Mouse (Mus musculus) lung, postnatal 25 days (tissue): ENCODE measurements around the gene Pdhb.

ENCODE experiments used
- DNase-seq: peaks from one replicate; pipeline ENCODE4 v3.0.0; 2022; ENCODE audit warnings: low spot score

Gene Pdhb

GRCm38 (mm10) chr14:8172507-8173410, at the start of gene Pdhb:
Gene Pdhb (minus strand): TSS chr14:8173025.
- DNase-seq, result peak; percentile 100

- DNase-seq, result no peak
Observed at GRCm38 (mm10) chr14:8222561-8222960, 49.7 kb upstream of the Pdhb start.

- DNase-seq, result no peak
Observed at GRCm38 (mm10) chr14:8220912-8221311, 48.1 kb upstream of the Pdhb start.

- DNase-seq, result no peak
Observed at GRCm38 (mm10) chr14:8220306-8220705, 47.5 kb upstream of the Pdhb start.

- DNase-seq, result no peak
Observed at GRCm38 (mm10) chr14:8219876-8220275, 47.1 kb upstream of the Pdhb start.

- DNase-seq, result no peak
Observed at GRCm38 (mm10) chr14:8218730-8219380, 46.0 kb upstream of the Pdhb start.

- no peak for DNase-seq
Observed at GRCm38 (mm10) chr14:8218238-8218637, 45.4 kb upstream of the Pdhb start.

- DNase-seq, result no peak
Observed at GRCm38 (mm10) chr14:8216100-8216499, 43.3 kb upstream of the Pdhb start.

GRCm38 (mm10) chr14:8215208-8215778, 42.5 kb upstream of the Pdhb start:
- DNase-seq, result no peak

- peak; percentile 63 for DNase-seq
Observed at GRCm38 (mm10) chr14:8214299-8215207, 41.7 kb upstream of the Pdhb start.

- peak; percentile 97 for DNase-seq
Observed at GRCm38 (mm10) chr14:8213803-8214224, 41.0 kb upstream of the Pdhb start, which contains the start of gene Kctd6. Gene Kctd6 (plus strand): TSS chr14:8214140.

GRCm38 (mm10) chr14:8212996-8213395, 40.2 kb upstream of the Pdhb start:
- no peak for DNase-seq

- DNase-seq, result no peak
Observed at GRCm38 (mm10) chr14:8209896-8210295, 37.1 kb upstream of the Pdhb start.

- DNase-seq, result no peak
Observed at GRCm38 (mm10) chr14:8208876-8209275, 36.1 kb upstream of the Pdhb start.

GRCm38 (mm10) chr14:8207543-8207942, 34.7 kb upstream of the Pdhb start:
- DNase-seq, result no peak

- DNase-seq, result no peak
Observed at GRCm38 (mm10) chr14:8207105-8207504, 34.3 kb upstream of the Pdhb start.

- no peak for DNase-seq
Observed at GRCm38 (mm10) chr14:8206179-8206910, 33.5 kb upstream of the Pdhb start.

- no peak for DNase-seq
Observed at GRCm38 (mm10) chr14:8201715-8202114, 28.9 kb upstream of the Pdhb start.

GRCm38 (mm10) chr14:8200769-8201168, 27.9 kb upstream of the Pdhb start:
- no peak for DNase-seq

- no peak for DNase-seq
Observed at GRCm38 (mm10) chr14:8192727-8193126, 19.9 kb upstream of the Pdhb start.

- no peak for DNase-seq
Observed at GRCm38 (mm10) chr14:8191331-8191965, 18.6 kb upstream of the Pdhb start.
